Mouse (Mus musculus) embryonic facial prominence, embryonic 15.5 days (tissue): ENCODE measurements at regions not wholly inside any gene's neighbourhood (a gene's known extent, or its start where the extent isn't known, plus 50 kb on each side); places are given as distances from the start of the nearest gene placed in this dataset.

Experiments
- ATAC-seq: fragments of 200-750 bp; cut with Nextera tagmentation; 2 replicates; pipeline ENCODE4 v1.8.0; 2017; ENCODE audit warnings: low read depth, moderate TSS enrichment; ENCODE audit not compliant: insufficient number of reproducible peaks, low FRiP score, low TSS enrichment
- H3K27ac ChIP-seq: fragments of 300-500 bp; sonication (generic); replicated peaks from 2 replicates; pipeline ENCODE4 v1.5.1; 2015; ENCODE audit warnings: mild to moderate bottlenecking, inconsistent platforms
- H3K27me3 ChIP-seq: fragments of 300-500 bp; sonication (generic); 2 replicates; pipeline ENCODE4 v1.6.1; 2015; ENCODE audit warnings: inconsistent platforms
- H3K36me3 ChIP-seq: fragments of 300-500 bp; sonication (generic); 2 replicates; pipeline ENCODE4 v1.6.1; 2015; ENCODE audit warnings: mild to moderate bottlenecking, inconsistent platforms
- H3K4me1 ChIP-seq: fragments of 300-500 bp; sonication (generic); 2 replicates; pipeline ENCODE4 v1.6.1; 2015; ENCODE audit warnings: inconsistent platforms
- H3K4me2 ChIP-seq: fragments of 300-500 bp; sonication (generic); replicated peaks from 2 replicates; pipeline ENCODE4 v1.6.1; 2015; ENCODE audit warnings: mild to moderate bottlenecking, inconsistent platforms
- H3K4me3 ChIP-seq: fragments of 300-500 bp; sonication (generic); replicated peaks from 2 replicates; pipeline ENCODE4 v1.5.1; 2015; ENCODE audit warnings: mild to moderate bottlenecking, inconsistent platforms
- H3K9ac ChIP-seq: fragments of 300-500 bp; sonication (generic); 2 replicates; pipeline ENCODE4 v1.6.1; 2015; ENCODE audit warnings: inconsistent platforms
- H3K9me3 ChIP-seq: fragments of 300-500 bp; sonication (generic); replicated peaks from 2 replicates; pipeline ENCODE4 v1.6.1; 2016; ENCODE audit warnings: inconsistent platforms
- WGBS: fragments of 180-500 bp; shearing (Covaris S2); methylation state at CpG from one replicate; pipeline ENCODE4 v1.1.7; 2015; 5-methylcytosine and 5-hydroxymethylcytosine counted together

GRCm38 (mm10) chr13:33721851-33722250, 60.6 kb downstream of the Serpinb6d start:
- Histone ChIP-seq H3K4me2 (no peak overlapping the region), H3K4me1 (no peaks in the 10 kb centered on the region), H3K27me3 (no peaks in the 10 kb centered on the region), H3K9ac (no peak overlapping the region), H3K4me3 (no peak overlapping the region), H3K9me3 (no peaks in the 10 kb centered on the region), H3K27ac (no peak overlapping the region), H3K36me3 (no peaks in the 10 kb centered on the region)
- ATAC-seq: no peak

DNA sequence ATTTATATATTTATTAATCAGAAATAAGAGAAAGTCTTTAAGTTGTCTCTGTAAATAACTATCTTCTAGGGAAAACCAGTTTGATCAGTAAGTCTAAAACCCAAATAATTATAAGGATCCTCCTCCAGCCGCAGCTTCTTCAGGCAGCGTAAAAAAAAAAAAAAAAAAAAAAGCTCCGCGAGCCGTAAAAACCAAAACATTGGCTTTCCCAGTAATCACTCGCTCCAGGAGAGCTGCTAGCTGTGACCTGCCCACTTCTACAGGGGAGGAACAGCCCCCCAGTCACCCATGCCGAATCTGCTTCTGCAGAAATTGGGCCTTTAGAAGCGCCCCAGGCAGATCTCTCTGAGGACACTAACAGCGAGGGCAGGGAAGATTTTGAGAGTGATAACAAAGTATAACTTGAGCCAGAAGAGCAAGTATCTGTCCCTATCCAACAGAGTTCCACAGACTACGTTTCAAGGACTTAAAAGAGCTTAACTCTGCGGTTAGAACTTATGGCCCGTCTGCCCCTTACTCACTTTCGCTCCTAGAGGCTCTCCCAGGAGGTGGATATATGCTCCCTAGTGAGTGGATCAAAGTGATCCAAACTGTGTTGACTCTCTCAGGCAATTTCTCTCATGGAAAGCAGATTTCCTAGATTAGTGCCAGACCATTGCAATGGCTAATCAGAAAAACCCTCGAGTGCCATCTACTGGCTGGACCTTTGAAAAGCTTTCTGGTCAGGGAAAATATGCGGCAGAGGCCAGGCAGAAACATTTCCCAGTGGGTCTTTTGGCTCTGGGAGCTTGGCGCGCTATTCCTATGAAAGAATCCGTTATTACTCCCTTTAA, 80.7 kb downstream of the Serpinb6e start:
- H3K4me1 ChIP-seq: no peaks in the 10 kb centered on the region
- no peak for ATAC-seq
- no peaks in the 10 kb centered on the region for H3K36me3 ChIP-seq
- H3K4me2 ChIP-seq: peak overlapping the region; percentile 34
- no peak overlapping the region for H3K9ac ChIP-seq
- H3K9me3 ChIP-seq: no peaks in the 10 kb centered on the region
- peak overlapping the region; percentile 16 for H3K4me3 ChIP-seq
- no peak overlapping the region for H3K27ac ChIP-seq
- H3K27me3 ChIP-seq: no peaks in the 10 kb centered on the region
- WGBS: 34% methylated on average over 18 of the region's 18 CpGs

- Histone ChIP-seq H3K36me3 (no peaks in the 10 kb centered on the region), H3K27ac (no peak overlapping the region), H3K9me3 (no peaks in the 10 kb centered on the region), H3K4me1 (no peaks in the 10 kb centered on the region), H3K4me3 (no peak overlapping the region), H3K4me2 (no peak overlapping the region), H3K27me3 (no peaks in the 10 kb centered on the region), H3K9ac (no peak overlapping the region)
- 83% methylated on average over 14 of the region's 14 CpGs for WGBS
- no peak for ATAC-seq
These were observed 79.8 kb downstream of the Serpinb6e start for GRCm38 (mm10) chr13:33763295-33763916.
